Mouse (Mus musculus) stomach, embryonic 14.5 days (tissue): ENCODE measurements around the gene Tigd4. TPM values are rescaled to one million over a fixed set of nuclear protein-coding genes. Genes with fewer than 3 reads are reported as not detected.
"Not testable (repeated sequence)": the region's sequence is repeated elsewhere in the genome, so short reads cannot be mapped to it uniquely, and the experiment has no call there.

Experiments
- ATAC-seq: fragments of 200-750 bp; cut with Nextera tagmentation; 2 replicates; pipeline ENCODE4 v1.8.0; 2017; ENCODE audit warnings: low read depth, moderate TSS enrichment; ENCODE audit not compliant: insufficient number of reproducible peaks, insufficient read depth, low FRiP score
- H3K27ac ChIP-seq: fragments of 300-500 bp; sonication (generic); 2 replicates; pipeline ENCODE4 v1.5.1; 2014; ENCODE audit warnings: mild to moderate bottlenecking, low read length, moderate library complexity, mixed read lengths
- H3K27me3 ChIP-seq: fragments of 300-500 bp; sonication (generic); 2 replicates; pipeline ENCODE4 v1.6.1; 2014; ENCODE audit warnings: low read length, control low read depth, mixed read lengths; ENCODE audit not compliant: control insufficient read depth, insufficient read depth
- H3K36me3 ChIP-seq: fragments of 300-500 bp; sonication (generic); 2 replicates; pipeline ENCODE4 v1.6.1; 2014; ENCODE audit warnings: mild to moderate bottlenecking, control low read depth, low read length, moderate library complexity, mixed read lengths; ENCODE audit not compliant: control insufficient read depth, insufficient read depth
- H3K4me1 ChIP-seq: fragments of 300-500 bp; sonication (generic); 2 replicates; pipeline ENCODE4 v1.6.1; 2014; ENCODE audit warnings: low read length, control low read depth, mixed read lengths; ENCODE audit not compliant: control insufficient read depth, insufficient read depth
- H3K4me2 ChIP-seq: fragments of 300-500 bp; sonication (generic); replicated peaks from 2 replicates; pipeline ENCODE4 v1.6.1; 2014; ENCODE audit warnings: low read depth, low read length, control low read depth
- H3K4me3 ChIP-seq: fragments of 300-500 bp; sonication (generic); 2 replicates; pipeline ENCODE4 v1.5.1; 2014; ENCODE audit warnings: low read depth, low read length, control low read depth
- H3K9ac ChIP-seq: fragments of 300-500 bp; sonication (generic); replicated peaks from 2 replicates; pipeline ENCODE4 v1.6.1; 2014; ENCODE audit warnings: low read depth, mild to moderate bottlenecking, control low read depth, low read length, moderate library complexity, mixed read lengths
- H3K9me3 ChIP-seq: fragments of 300-500 bp; sonication (generic); 2 replicates; pipeline ENCODE4 v1.6.1; 2016; ENCODE audit warnings: low read depth, low read length, control low read depth; ENCODE audit not compliant: control insufficient read depth
- WGBS: fragments of 180-500 bp; shearing (Covaris S2); extraction: QIAGEN DNeasy Blood & Tissue Kit; methylation state at CpG from one replicate; pipeline ENCODE4 v1.1.7; 2014; 5-methylcytosine and 5-hydroxymethylcytosine counted together
- polyA plus RNA-seq: library from polyadenylated mRNA; unstranded; fragments of >200 nt; fragmentation: Nextera tagmentation; extraction: Ambion mirVana; gene quantifications from 2 replicates; pipeline ENCODE4 v1.2.1, GENCODE M21; 2014

Gene Tigd4
- polyA plus RNA-seq = 0.11 and 0.23 TPM in 2 replicates

DNA sequence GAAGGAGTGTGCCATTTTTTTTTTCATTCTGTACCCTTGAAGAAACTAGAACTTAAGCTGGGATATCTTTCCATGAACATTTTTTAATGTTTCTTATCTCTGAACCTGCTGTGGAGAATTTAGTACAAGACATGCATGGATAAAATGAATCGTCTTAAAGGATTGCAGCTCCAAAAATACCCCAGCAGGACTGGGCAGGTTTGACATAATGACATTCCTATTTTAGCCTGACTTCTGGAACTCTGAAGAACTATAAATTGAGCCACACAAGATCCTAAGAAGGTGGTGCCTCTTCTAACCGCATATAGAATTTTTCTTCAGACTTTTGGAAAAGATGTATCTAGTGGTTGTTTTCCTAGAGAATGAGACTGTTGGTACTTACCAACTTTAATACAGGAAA is at the start of gene Tigd4:
Tigd4 (plus strand) TSS at position 301 of the 400 bp plus-strand sequence.
- ATAC-seq = no peak
- Histone ChIP-seq H3K9me3 (no peaks in the 10 kb centered on the region), H3K36me3 (no peaks in the 10 kb centered on the region), H3K4me1 (no peaks in the 10 kb centered on the region), H3K27ac (no peak within 1 kb of the TSS), H3K4me3 (no peak within 1 kb of the TSS), H3K4me2 (no peak within 1 kb of the TSS), H3K9ac (no peak within 1 kb of the TSS), H3K27me3 (no peaks in the 10 kb centered on the region)
- WGBS = 86% methylated on average over 2 of the region's 2 CpGs

GRCm38 (mm10) chr3:84547177-84547576 is 46.2 kb upstream of the Tigd4 start:
- Histone ChIP-seq H3K4me1 (no peaks in the 10 kb centered on the region), H3K9me3 (no peaks in the 10 kb centered on the region), H3K4me3 (no peak overlapping the region), H3K9ac (no peak overlapping the region), H3K27ac (no peak overlapping the region), H3K36me3 (no peaks in the 10 kb centered on the region), H3K27me3 (no peaks in the 10 kb centered on the region), H3K4me2 (no peak overlapping the region)
- ATAC-seq = no peak
- WGBS = 72% methylated on average over 8 of the region's 8 CpGs

- Histone ChIP-seq H3K27ac (no peak overlapping the region), H3K9me3 (no peaks in the 10 kb centered on the region), H3K36me3 (no peaks in the 10 kb centered on the region), H3K4me2 (no peak overlapping the region), H3K4me1 (no peaks in the 10 kb centered on the region; the same call in 1 of the 2 replicates), H3K4me3 (no peak overlapping the region), H3K27me3 (no peaks in the 10 kb centered on the region), H3K9ac (no peak overlapping the region)
- 90% methylated on average over 3 of the region's 3 CpGs for WGBS
- no peak for ATAC-seq
These were observed 37.6 kb upstream of the Tigd4 start for GRCm38 (mm10) chr3:84555780-84556179.

DNA sequence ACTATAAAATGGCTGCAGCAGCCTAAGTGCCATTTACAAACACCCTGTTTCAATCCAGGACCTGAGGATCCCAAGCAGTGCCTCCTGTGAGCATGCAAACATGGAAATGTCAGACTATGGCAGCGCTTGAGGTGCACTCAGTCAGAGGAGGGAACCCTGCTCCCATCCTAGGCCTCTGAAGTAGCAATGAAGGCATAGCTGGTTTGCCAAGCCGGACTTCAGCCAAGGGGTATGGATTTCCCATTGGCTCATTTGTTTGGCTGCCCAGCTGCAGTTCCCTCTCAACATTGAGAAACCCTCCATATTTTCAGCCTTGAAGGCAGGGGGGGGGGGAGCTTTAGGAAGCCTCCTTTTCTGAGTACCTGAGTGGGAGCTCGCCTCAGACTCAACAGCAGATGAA is 35.1 kb upstream of the Tigd4 start:
- WGBS = 95% methylated on average over 3 of the region's 3 CpGs
- H3K9me3 ChIP-seq = no peaks in the 10 kb centered on the region
- ATAC-seq = no peak
- no peaks in the 10 kb centered on the region for H3K36me3 ChIP-seq
- H3K9ac ChIP-seq = no peak overlapping the region
- no peaks in the 10 kb centered on the region for H3K27me3 ChIP-seq
- no peak overlapping the region for H3K27ac ChIP-seq
- H3K4me2 ChIP-seq = no peak overlapping the region
- H3K4me3 ChIP-seq = no peak overlapping the region
- no peaks in the 10 kb centered on the region; the same call in 1 of the 2 replicates for H3K4me1 ChIP-seq

DNA sequence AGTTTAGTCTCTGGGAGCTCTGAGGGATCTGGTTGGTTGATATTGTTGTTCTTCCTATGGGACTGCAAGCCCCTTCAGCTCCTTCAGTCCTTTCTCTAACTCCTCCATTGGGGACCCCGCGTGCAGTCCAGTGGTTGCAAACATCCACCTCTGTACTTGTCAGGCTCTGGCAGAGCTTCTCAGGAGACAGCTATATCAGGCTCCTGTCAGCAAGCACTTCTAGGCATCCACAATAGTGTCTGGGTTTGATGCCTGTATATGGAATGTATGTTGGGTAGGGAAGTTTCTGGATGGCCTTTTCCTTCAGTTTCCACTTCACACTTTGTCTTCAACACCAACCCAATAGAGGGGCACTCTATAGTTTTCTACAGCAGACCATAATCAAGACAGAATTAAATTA is 30.5 kb upstream of the Tigd4 start:
- not testable (repeated sequence) for H3K27ac ChIP-seq, ATAC-seq, H3K36me3 ChIP-seq, H3K4me3 ChIP-seq, H3K9ac ChIP-seq, H3K9me3 ChIP-seq, H3K4me2 ChIP-seq, H3K4me1 ChIP-seq, H3K27me3 ChIP-seq
- 100% methylated on average over 2 of the region's 2 CpGs for WGBS

- H3K4me3 ChIP-seq = no peak overlapping the region
- H3K4me1 ChIP-seq = no peaks in the 10 kb centered on the region
- no peak for ATAC-seq
- 83% methylated on average over 4 of the region's 4 CpGs for WGBS
- no peak overlapping the region for H3K4me2 ChIP-seq
- H3K9me3 ChIP-seq = no peaks in the 10 kb centered on the region
- no peaks in the 10 kb centered on the region for H3K27me3 ChIP-seq
- H3K36me3 ChIP-seq = no peaks in the 10 kb centered on the region
- no peak overlapping the region for H3K27ac ChIP-seq
- no peak overlapping the region for H3K9ac ChIP-seq
These were observed 30.0 kb upstream of the Tigd4 start for GRCm38 (mm10) chr3:84563415-84563814.

DNA sequence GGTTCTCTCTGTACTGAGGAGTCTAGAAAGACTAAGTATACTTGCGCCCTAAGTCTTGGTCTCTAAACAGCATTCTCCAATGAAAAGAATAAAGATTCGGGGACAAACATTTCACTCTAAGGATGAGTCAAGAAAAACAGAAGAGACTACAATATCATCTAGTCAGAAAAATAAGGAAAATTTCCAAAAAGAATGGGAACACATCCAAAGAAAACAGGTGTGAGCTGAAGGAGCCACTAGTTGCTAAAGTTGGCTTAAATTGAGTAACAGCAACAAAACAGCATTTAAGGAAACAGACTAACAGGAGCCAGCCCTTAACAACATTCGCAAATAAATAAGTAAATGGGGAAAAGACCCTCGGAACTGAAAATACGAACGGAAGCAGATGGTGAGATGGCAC is 24.8 kb upstream of the Tigd4 start:
- Histone ChIP-seq H3K36me3 (no peaks in the 10 kb centered on the region), H3K4me3 (no peak overlapping the region), H3K9me3 (no peaks in the 10 kb centered on the region), H3K9ac (no peak overlapping the region), H3K27me3 (no peaks in the 10 kb centered on the region), H3K4me1 (peaks cover 3% of the 10 kb centered on the region; the same call in 1 of the 2 replicates), H3K27ac (no peak overlapping the region), H3K4me2 (no peak overlapping the region)
- 95% methylated on average over 6 of the region's 6 CpGs for WGBS
- no peak for ATAC-seq

GRCm38 (mm10) chr3:84569587-84569986 is 23.8 kb upstream of the Tigd4 start:
- Histone ChIP-seq H3K4me3 (no peak overlapping the region), H3K4me1 (peaks cover 3% of the 10 kb centered on the region; the same call in 1 of the 2 replicates), H3K9ac (no peak overlapping the region), H3K27ac (no peak overlapping the region), H3K9me3 (no peaks in the 10 kb centered on the region), H3K36me3 (no peaks in the 10 kb centered on the region), H3K27me3 (no peaks in the 10 kb centered on the region), H3K4me2 (no peak overlapping the region)
- ATAC-seq = no peak
- WGBS = 70% methylated on average over 6 of the region's 6 CpGs

GRCm38 (mm10) chr3:84570501-84570900 is 22.9 kb upstream of the Tigd4 start:
- no peak overlapping the region for H3K4me3 ChIP-seq
- H3K36me3 ChIP-seq = no peaks in the 10 kb centered on the region
- H3K27me3 ChIP-seq = no peaks in the 10 kb centered on the region
- no peaks in the 10 kb centered on the region for H3K9me3 ChIP-seq
- no peak overlapping the region for H3K4me2 ChIP-seq
- no peak for ATAC-seq
- H3K27ac ChIP-seq = no peak overlapping the region
- peaks cover 3% of the 10 kb centered on the region; the same call in 1 of the 2 replicates for H3K4me1 ChIP-seq
- no peak overlapping the region for H3K9ac ChIP-seq
- 87% methylated on average over 3 of the region's 3 CpGs for WGBS
